Mouse (Mus musculus) NIH3T3 (cell line): ENCODE data around the gene March7.

ENCODE experiments used
- DNase-seq: peaks from one replicate; pipeline ENCODE4 v3.0.0-alpha.2; 2012; ENCODE audit warnings: low read depth

Gene March7

GRCm38 (mm10) chr2:60209703-60210651, at the start of gene March7, which contains the start of gene Baz2b:
Gene March7 (plus strand): TSS chr2:60209887.
Gene Baz2b (minus strand): TSS chr2:60209839.
- peak; percentile 95 for DNase-seq

- no peak for DNase-seq
Observed at GRCm38 (mm10) chr2:60163744-60164143, 45.9 kb upstream of the March7 start.

GRCm38 (mm10) chr2:60165679-60166078, 44.0 kb upstream of the March7 start:
- no peak for DNase-seq

- no peak for DNase-seq
Observed at GRCm38 (mm10) chr2:60166878-60167277, 42.8 kb upstream of the March7 start.

- DNase-seq, result peak; percentile 91
Observed at GRCm38 (mm10) chr2:60171786-60172530, 37.7 kb upstream of the March7 start.

- DNase-seq, result peak; percentile 44
Observed at GRCm38 (mm10) chr2:60172531-60172914, 37.2 kb upstream of the March7 start.

- DNase-seq, result peak; percentile 34
Observed at GRCm38 (mm10) chr2:60173190-60173589, 36.5 kb upstream of the March7 start.

GRCm38 (mm10) chr2:60173595-60173994, 36.1 kb upstream of the March7 start:
- DNase-seq, result peak; percentile 84

- DNase-seq, result no peak
Observed at GRCm38 (mm10) chr2:60175078-60175477, 34.6 kb upstream of the March7 start.

- DNase-seq, result no peak
Observed at GRCm38 (mm10) chr2:60176087-60176486, 33.6 kb upstream of the March7 start.

GRCm38 (mm10) chr2:60177490-60177889, 32.2 kb upstream of the March7 start:
- DNase-seq, result peak; percentile 20

GRCm38 (mm10) chr2:60181696-60182095, 28.0 kb upstream of the March7 start:
- DNase-seq, result peak; percentile 53

- no peak for DNase-seq
Observed at GRCm38 (mm10) chr2:60196841-60197240, 12.8 kb upstream of the March7 start.

- no peak for DNase-seq
Observed at GRCm38 (mm10) chr2:60200051-60200562, 9.6 kb upstream of the March7 start.

GRCm38 (mm10) chr2:60200667-60201066, 9.0 kb upstream of the March7 start:
- DNase-seq, result peak; percentile 66

- no peak for DNase-seq
Observed at GRCm38 (mm10) chr2:60202900-60203530, 6.7 kb upstream of the March7 start.

GRCm38 (mm10) chr2:60203733-60204132, 6.0 kb upstream of the March7 start:
- no peak for DNase-seq

- no peak for DNase-seq
Observed at GRCm38 (mm10) chr2:60204162-60204561, 5.5 kb upstream of the March7 start.

- no peak for DNase-seq
Observed at GRCm38 (mm10) chr2:60205795-60206194, 3.9 kb upstream of the March7 start.

- peak; percentile 62 for DNase-seq
Observed at GRCm38 (mm10) chr2:60209122-60209611, 520 bp upstream of the March7 start.

GRCm38 (mm10) chr2:60210821-60211220, 1.1 kb downstream of the March7 start:
- DNase-seq, result peak; percentile 20

- no peak for DNase-seq
Observed at GRCm38 (mm10) chr2:60212488-60212887, 2.8 kb downstream of the March7 start.
